Mouse (Mus musculus): ENCODE measurements at regions not wholly inside any gene's neighbourhood (a gene's known extent, or its start where the extent isn't known, plus 50 kb on each side); places are given as distances from the start of the nearest gene placed in this dataset.

- no peak overlapping the region for H3K27ac ChIP-seq
- no peak for ATAC-seq (replicated peaks; ENCODE audit: low FRiP score)
- no peaks in the 10 kb centered on the region for H3K4me1 ChIP-seq
- no peaks in the 10 kb centered on the region for H3K27me3 ChIP-seq
- 72% methylated on average over 2 of the region's 2 CpGs for WGBS
- no peak overlapping the region for H3K9ac ChIP-seq
- no peaks in the 10 kb centered on the region for H3K9me3 ChIP-seq (replicated peaks)
- no peak overlapping the region for H3K4me2 ChIP-seq
- H3K4me3 ChIP-seq (replicated peaks), result no peak overlapping the region
- no peaks in the 10 kb centered on the region for H3K36me3 ChIP-seq
Measured at GRCm38 (mm10) chr1:124793026-124793425, 642.5 kb downstream of the Actr3 start.

- no peak overlapping the region for H3K27ac ChIP-seq
- no peaks in the 10 kb centered on the region for H3K4me1 ChIP-seq
- no peaks in the 10 kb centered on the region for H3K9me3 ChIP-seq (replicated peaks)
- H3K4me2 ChIP-seq, result no peak overlapping the region
- no peak overlapping the region for H3K4me3 ChIP-seq (replicated peaks)
- no peaks in the 10 kb centered on the region for H3K36me3 ChIP-seq
- no peak overlapping the region for H3K9ac ChIP-seq
- ATAC-seq (replicated peaks; ENCODE audit: low FRiP score), result no peak
- H3K27me3 ChIP-seq, result no peaks in the 10 kb centered on the region
- 57% methylated on average over 2 of the region's 2 CpGs for WGBS
Measured at GRCm38 (mm10) chr1:124790646-124791045, 644.9 kb downstream of the Actr3 start.

- Histone ChIP-seq H3K4me2 (no peak overlapping the region), H3K27me3 (no peaks in the 10 kb centered on the region), H3K36me3 (no peaks in the 10 kb centered on the region), H3K9me3 (replicated peaks) (no peaks in the 10 kb centered on the region), H3K4me3 (replicated peaks) (no peak overlapping the region), H3K27ac (no peak overlapping the region), H3K9ac (no peak overlapping the region), H3K4me1 (no peaks in the 10 kb centered on the region)
- ATAC-seq (replicated peaks; ENCODE audit: low FRiP score), result no peak
- WGBS, result 72% methylated on average over 3 of the region's 3 CpGs
Measured at GRCm38 (mm10) chr1:124790130-124790529, 645.4 kb downstream of the Actr3 start.

- H3K36me3 ChIP-seq, result no peaks in the 10 kb centered on the region
- H3K4me1 ChIP-seq, result no peaks in the 10 kb centered on the region
- WGBS, result 77% methylated on average over 2 of the region's 2 CpGs
- H3K27ac ChIP-seq, result no peak overlapping the region
- no peak overlapping the region for H3K9ac ChIP-seq
- H3K27me3 ChIP-seq, result no peaks in the 10 kb centered on the region
- H3K4me3 ChIP-seq (replicated peaks), result no peak overlapping the region
- no peak for ATAC-seq (replicated peaks; ENCODE audit: low FRiP score)
- no peak overlapping the region for H3K4me2 ChIP-seq
- no peaks in the 10 kb centered on the region for H3K9me3 ChIP-seq (replicated peaks)
Measured at GRCm38 (mm10) chr1:124783066-124783465, 652.5 kb downstream of the Actr3 start.

- Histone ChIP-seq H3K27me3 (no peaks in the 10 kb centered on the region), H3K36me3 (no peaks in the 10 kb centered on the region), H3K9me3 (replicated peaks) (no peaks in the 10 kb centered on the region; the same call in 1 of the 2 replicates), H3K4me3 (replicated peaks) (no peak overlapping the region), H3K4me2 (no peak overlapping the region), H3K9ac (no peak overlapping the region), H3K27ac (no peak overlapping the region), H3K4me1 (no peaks in the 10 kb centered on the region)
- 90% methylated on average over 2 of the region's 2 CpGs for WGBS
- ATAC-seq (replicated peaks; ENCODE audit: low FRiP score), result no peak
Measured at GRCm38 (mm10) chr1:124777685-124778084, 657.8 kb downstream of the Actr3 start.

GRCm38 (mm10) chr1:124756721-124757120 lies 678.8 kb downstream of the Actr3 start:
- no peak overlapping the region for H3K9ac ChIP-seq
- ATAC-seq (replicated peaks; ENCODE audit: low FRiP score), result no peak
- H3K27ac ChIP-seq, result no peak overlapping the region

GRCm38 (mm10) chr1:124739777-124740176 lies 694.4 kb upstream of the Dpp10 start:
- no peak overlapping the region for H3K4me3 ChIP-seq (replicated peaks)
- no peak for ATAC-seq (replicated peaks; ENCODE audit: low FRiP score)
- no peak overlapping the region for H3K4me2 ChIP-seq
- no peaks in the 10 kb centered on the region for H3K9me3 ChIP-seq (replicated peaks)
- H3K27ac ChIP-seq, result no peak overlapping the region
- no peaks in the 10 kb centered on the region for H3K27me3 ChIP-seq
- no peaks in the 10 kb centered on the region for H3K36me3 ChIP-seq
- no peaks in the 10 kb centered on the region for H3K4me1 ChIP-seq
- H3K9ac ChIP-seq, result no peak overlapping the region
- WGBS, result 51% methylated on average over 3 of the region's 3 CpGs

More at GRCm38 (mm10) chr1:124756721-124757120, 678.8 kb downstream of the Actr3 start:
- no peaks in the 10 kb centered on the region for H3K27me3 ChIP-seq
- no peaks in the 10 kb centered on the region for H3K4me1 ChIP-seq
- no peak overlapping the region for H3K4me2 ChIP-seq
- H3K36me3 ChIP-seq, result no peaks in the 10 kb centered on the region
- H3K9me3 ChIP-seq (replicated peaks), result no peaks in the 10 kb centered on the region
- H3K4me3 ChIP-seq (replicated peaks), result no peak overlapping the region

- no peak overlapping the region for H3K4me2 ChIP-seq
- no peaks in the 10 kb centered on the region for H3K9me3 ChIP-seq (replicated peaks)
- no peaks in the 10 kb centered on the region for H3K27me3 ChIP-seq
- no peaks in the 10 kb centered on the region for H3K4me1 ChIP-seq
- H3K36me3 ChIP-seq, result no peaks in the 10 kb centered on the region
- ATAC-seq (replicated peaks; ENCODE audit: low FRiP score), result peak; percentile 97
- H3K27ac ChIP-seq, result no peak overlapping the region
- H3K9ac ChIP-seq, result no peak overlapping the region
- no peak overlapping the region for H3K4me3 ChIP-seq (replicated peaks)
Measured at GRCm38 (mm10) chr1:124730364-124730763, 685.0 kb upstream of the Dpp10 start.

GRCm38 (mm10) chr1:124718065-124718464 lies 672.7 kb upstream of the Dpp10 start:
- H3K4me3 ChIP-seq (replicated peaks), result no peak overlapping the region
- no peak overlapping the region for H3K9ac ChIP-seq
- ATAC-seq (replicated peaks; ENCODE audit: low FRiP score), result peak; percentile 66; the same call in 1 of the 2 replicates
- no peaks in the 10 kb centered on the region for H3K9me3 ChIP-seq (replicated peaks)
- H3K4me1 ChIP-seq, result no peaks in the 10 kb centered on the region
- no peaks in the 10 kb centered on the region for H3K27me3 ChIP-seq
- 3% methylated on average over 1 of the region's 1 CpGs for WGBS
- H3K36me3 ChIP-seq, result no peaks in the 10 kb centered on the region
- no peak overlapping the region for H3K4me2 ChIP-seq
- H3K27ac ChIP-seq, result no peak overlapping the region

- no peaks in the 10 kb centered on the region for H3K27me3 ChIP-seq
- H3K27ac ChIP-seq, result no peak overlapping the region
- no peaks in the 10 kb centered on the region for H3K9me3 ChIP-seq (replicated peaks)
- H3K4me3 ChIP-seq (replicated peaks), result no peak overlapping the region
- no peak overlapping the region for H3K9ac ChIP-seq
- no peaks in the 10 kb centered on the region for H3K36me3 ChIP-seq
- no peaks in the 10 kb centered on the region for H3K4me1 ChIP-seq
- 83% methylated on average over 2 of the region's 2 CpGs for WGBS
- no peak for ATAC-seq (replicated peaks; ENCODE audit: low FRiP score)
- no peak overlapping the region for H3K4me2 ChIP-seq
Measured at GRCm38 (mm10) chr1:124706246-124706645, 660.9 kb upstream of the Dpp10 start.

GRCm38 (mm10) chr1:124674420-124674819 lies 629.1 kb upstream of the Dpp10 start:
- Histone ChIP-seq H3K27me3 (no peaks in the 10 kb centered on the region), H3K36me3 (no peaks in the 10 kb centered on the region), H3K4me2 (no peak overlapping the region), H3K4me3 (replicated peaks) (no peak overlapping the region), H3K4me1 (no peaks in the 10 kb centered on the region), H3K27ac (no peak overlapping the region), H3K9ac (no peak overlapping the region), H3K9me3 (replicated peaks) (no peaks in the 10 kb centered on the region)
- ATAC-seq (replicated peaks; ENCODE audit: low FRiP score), result no peak
- WGBS, result 26% methylated on average over 2 of the region's 2 CpGs

- no peaks in the 10 kb centered on the region for H3K36me3 ChIP-seq
- ATAC-seq (replicated peaks; ENCODE audit: low FRiP score), result no peak
- H3K9ac ChIP-seq, result no peak overlapping the region
- H3K4me3 ChIP-seq (replicated peaks), result no peak overlapping the region
- no peak overlapping the region for H3K27ac ChIP-seq
- no peaks in the 10 kb centered on the region for H3K9me3 ChIP-seq (replicated peaks)
- H3K27me3 ChIP-seq, result no peaks in the 10 kb centered on the region
- H3K4me2 ChIP-seq, result no peak overlapping the region
- H3K4me1 ChIP-seq, result no peaks in the 10 kb centered on the region
Measured at GRCm38 (mm10) chr1:124652872-124653271, 607.5 kb upstream of the Dpp10 start.

GRCm38 (mm10) chr1:124652251-124652861 lies 607.0 kb upstream of the Dpp10 start:
- ATAC-seq (replicated peaks; ENCODE audit: low FRiP score), result no peak
- no peaks in the 10 kb centered on the region for H3K9me3 ChIP-seq (replicated peaks)
- WGBS, result 86% methylated on average over 3 of the region's 3 CpGs

More at GRCm38 (mm10) chr1:124652251-124652861, 607.0 kb upstream of the Dpp10 start:
- no peak overlapping the region for H3K4me2 ChIP-seq
- no peaks in the 10 kb centered on the region for H3K4me1 ChIP-seq
- no peak overlapping the region for H3K9ac ChIP-seq
- no peak overlapping the region for H3K4me3 ChIP-seq (replicated peaks)
- H3K36me3 ChIP-seq, result no peaks in the 10 kb centered on the region
- H3K27ac ChIP-seq, result no peak overlapping the region
- no peaks in the 10 kb centered on the region for H3K27me3 ChIP-seq
